ENCODE assay signal across 7 mouse cellular contexts in the genomic region with DNA sequence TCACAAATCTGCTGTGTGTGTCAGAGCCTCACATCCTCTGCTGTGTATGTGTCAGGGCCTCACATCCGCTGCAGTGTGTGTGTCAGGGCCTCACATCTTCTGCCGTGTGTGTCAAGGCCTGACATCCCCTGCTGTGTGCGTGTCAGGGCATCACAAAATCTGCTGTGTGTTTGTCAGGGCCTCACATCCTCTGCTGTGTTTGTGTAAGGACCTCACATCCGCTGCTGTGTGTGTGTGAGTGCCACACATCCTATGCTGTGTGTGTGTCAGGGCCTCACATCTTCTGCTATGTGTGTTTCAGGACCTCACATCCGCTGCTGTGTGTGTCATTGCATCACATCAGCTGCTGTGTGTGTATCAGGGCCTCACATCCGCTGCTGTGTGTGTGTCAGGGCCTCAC.
DNase-seq lines count a peak whose midpoint lies in the region; ATAC-seq and TF ChIP-seq lines count a peak whose summit lies in the region.
"Not testable (repeated sequence)": the region's sequence is repeated elsewhere in the genome, so short reads cannot be mapped to it uniquely, and the experiment has no call there.

No protein-coding gene starts in this region.

- H3K4me1 ChIP-seq in liver, postnatal 0 days (ENCODE audit: insufficient read depth), result not testable (repeated sequence)

- TF ChIP-seq CTCF in liver, postnatal 0 days (IDR thresholded peaks at IDR 0.05; ENCODE audit: low read depth), result not testable (repeated sequence)

- not testable (repeated sequence) for ATAC-seq in liver, postnatal 0 days

- not testable (repeated sequence) for H3K4me3 ChIP-seq in liver, postnatal 0 days (ENCODE audit: low read depth, low read length)

- H3K27me3 ChIP-seq in liver, postnatal 0 days (ENCODE audit: insufficient read depth, low read length), result not testable (repeated sequence)

- not testable (repeated sequence) for H3K9me3 ChIP-seq in liver, postnatal 0 days (ENCODE audit: low read length)

- intact Hi-C loops in heart, postnatal 25 days (cut with DNase I), result not testable (repeated sequence)

- 60% methylated on average over 6 of the region's 6 CpGs for WGBS in liver, postnatal 0 days (ENCODE audit: insufficient replicate concordance)

- peak; percentile 0 for DNase-seq in T-cell, adult 2 months (ENCODE audit: low spot score)
- DNase-seq in cerebellum, adult 11-12 months, result peak; percentile 0
- peak; percentile 1 for DNase-seq in heart, postnatal 25 days (ENCODE audit: low spot score)
- DNase-seq in kidney, postnatal 25 days, result peak; percentile 1 to 17
- peak; percentile 9 for DNase-seq in liver, postnatal 0 days
- peak; percentile 1 for DNase-seq in ovary, adult 18-20 months (ENCODE audit: low spot score)
- peak; percentile 2 to 10 for DNase-seq in spleen, postnatal 10 days (ENCODE audit: low spot score in 2 of 2)

- H3K9ac ChIP-seq in liver, postnatal 0 days (replicated peaks), result not testable (repeated sequence)

- not testable (repeated sequence) for H3K27ac ChIP-seq in liver, postnatal 0 days (ENCODE audit: low read depth)

- not testable (repeated sequence) for TF ChIP-seq EP300 in liver, postnatal 0 days (IDR thresholded peaks at IDR 0.05; ENCODE audit: low read depth)

- not testable (repeated sequence) for H3K4me2 ChIP-seq in liver, postnatal 0 days (ENCODE audit: low read depth, low read length)

- not testable (repeated sequence) for H3K36me3 ChIP-seq in liver, postnatal 0 days (replicated peaks; ENCODE audit: insufficient read depth, low read length)
